Mouse (Mus musculus): ENCODE data around the gene Ddx49. TPM values are rescaled to one million over a fixed set of nuclear protein-coding genes. Genes with fewer than 3 reads are reported as not detected.

Ddx49 gene
- polyA plus RNA-seq, 1 experiment: 49.4 TPM

GRCm38 (mm10) chr8:70268311-70268710, 34.0 kb downstream of the Ddx49 start:
- WGBS: 68% methylated on average over 5 of the region's 5 CpGs

GRCm38 (mm10) chr8:70267674-70268073, 34.6 kb downstream of the Ddx49 start:
- Histone ChIP-seq H3K36me3 (ENCODE audit: control insufficient read depth, insufficient read depth, low read length) (peaks cover 12% of the 10 kb centered on the region), H3K4me3 (ENCODE audit: low read depth, low read length) (no peak overlapping the region), H3K4me1 (ENCODE audit: control insufficient read depth, insufficient read depth, insufficient read length, low read length) (no peaks in the 10 kb centered on the region), H3K27ac (ENCODE audit: insufficient read depth, low read depth, low read length) (no peak overlapping the region), H3K27me3 (ENCODE audit: control insufficient read depth, insufficient read depth, low read length) (no peaks in the 10 kb centered on the region)
- no peak for TF ChIP-seq POLR2A (IDR thresholded peaks at IDR 0.05; ENCODE audit: low read depth, low read length)
- no peak for TF ChIP-seq CTCF (IDR thresholded peaks at IDR 0.05; ENCODE audit: extremely low read depth, insufficient read length, insufficient replicate concordance, low read depth, low read length)
- 78% methylated on average over 3 of the region's 3 CpGs for WGBS

More at GRCm38 (mm10) chr8:70268311-70268710, 34.0 kb downstream of the Ddx49 start:
- Histone ChIP-seq H3K36me3 (ENCODE audit: control insufficient read depth, insufficient read depth, low read length) (peaks cover 6% of the 10 kb centered on the region; the same call in 1 of the 2 replicates), H3K27ac (ENCODE audit: insufficient read depth, low read depth, low read length) (no peak overlapping the region), H3K4me3 (ENCODE audit: low read depth, low read length) (no peak overlapping the region), H3K27me3 (ENCODE audit: control insufficient read depth, insufficient read depth, low read length) (no peaks in the 10 kb centered on the region), H3K4me1 (ENCODE audit: control insufficient read depth, insufficient read depth, insufficient read length, low read length) (peaks cover 5% of the 10 kb centered on the region; the same call in 1 of the 2 replicates)
- TF ChIP-seq CTCF (IDR thresholded peaks at IDR 0.05; ENCODE audit: extremely low read depth, insufficient read length, insufficient replicate concordance, low read depth, low read length) (no peak), POLR2A (IDR thresholded peaks at IDR 0.05; ENCODE audit: low read depth, low read length) (no peak)

GRCm38 (mm10) chr8:70259043-70259442, 43.2 kb downstream of the Ddx49 start:
- Histone ChIP-seq H3K4me3 (ENCODE audit: low read depth, low read length) (no peak overlapping the region), H3K36me3 (ENCODE audit: control insufficient read depth, insufficient read depth, low read length) (peaks cover 58% of the 10 kb centered on the region), H3K4me1 (ENCODE audit: control insufficient read depth, insufficient read depth, insufficient read length, low read length) (peaks cover 3% of the 10 kb centered on the region), H3K27ac (ENCODE audit: insufficient read depth, low read depth, low read length) (no peak overlapping the region), H3K27me3 (ENCODE audit: control insufficient read depth, insufficient read depth, low read length) (no peaks in the 10 kb centered on the region)
- WGBS: 76% methylated on average over 2 of the region's 2 CpGs
- no peak for TF ChIP-seq CTCF (IDR thresholded peaks at IDR 0.05; ENCODE audit: extremely low read depth, insufficient read length, insufficient replicate concordance, low read depth, low read length)
- no peak for TF ChIP-seq POLR2A (IDR thresholded peaks at IDR 0.05; ENCODE audit: low read depth, low read length)

GRCm38 (mm10) chr8:70258600-70258999, 43.7 kb downstream of the Ddx49 start:
- WGBS: 66% methylated on average over 5 of the region's 5 CpGs
- H3K27me3 ChIP-seq (ENCODE audit: control insufficient read depth, insufficient read depth, low read length): no peaks in the 10 kb centered on the region
- no peak for TF ChIP-seq CTCF (IDR thresholded peaks at IDR 0.05; ENCODE audit: extremely low read depth, insufficient read length, insufficient replicate concordance, low read depth, low read length)
- TF ChIP-seq POLR2A (IDR thresholded peaks at IDR 0.05; ENCODE audit: low read depth, low read length): no peak
- peaks cover 57% of the 10 kb centered on the region for H3K36me3 ChIP-seq (ENCODE audit: control insufficient read depth, insufficient read depth, low read length)
- H3K27ac ChIP-seq (ENCODE audit: insufficient read depth, low read depth, low read length): no peak overlapping the region
- H3K4me1 ChIP-seq (ENCODE audit: control insufficient read depth, insufficient read depth, insufficient read length, low read length): peaks cover 3% of the 10 kb centered on the region
- H3K4me3 ChIP-seq (ENCODE audit: low read depth, low read length): no peak overlapping the region

DNA sequence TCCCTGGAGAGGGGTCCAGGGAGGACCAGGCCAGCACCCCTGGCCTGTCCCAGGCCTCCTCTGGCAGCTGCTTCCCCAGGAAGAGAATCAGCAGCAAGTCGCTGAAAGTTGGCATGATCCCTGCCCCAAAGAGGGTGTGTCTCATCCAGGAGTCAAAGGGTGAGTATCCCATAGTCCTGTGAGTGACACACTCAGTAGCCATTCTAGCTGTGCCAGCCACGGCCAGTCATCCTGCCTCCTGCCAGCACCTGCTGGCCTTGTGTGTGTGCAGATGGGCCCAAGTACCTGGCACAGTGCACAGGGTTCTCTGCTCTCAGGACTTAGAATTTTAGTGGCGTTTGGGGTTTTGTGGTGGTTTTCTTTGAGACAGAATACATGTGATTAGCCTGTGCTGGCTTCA, 44.8 kb downstream of the Ddx49 start:
- H3K36me3 ChIP-seq (ENCODE audit: control insufficient read depth, insufficient read depth, low read length): peaks cover 59% of the 10 kb centered on the region
- TF ChIP-seq CTCF (IDR thresholded peaks at IDR 0.05; ENCODE audit: extremely low read depth, insufficient read length, insufficient replicate concordance, low read depth, low read length): no peak
- H3K4me3 ChIP-seq (ENCODE audit: low read depth, low read length): no peak overlapping the region
- no peak overlapping the region for H3K27ac ChIP-seq (ENCODE audit: insufficient read depth, low read depth, low read length)
- peaks cover 3% of the 10 kb centered on the region for H3K4me1 ChIP-seq (ENCODE audit: control insufficient read depth, insufficient read depth, insufficient read length, low read length)
- WGBS: 47% methylated on average over 3 of the region's 3 CpGs
- no peaks in the 10 kb centered on the region for H3K27me3 ChIP-seq (ENCODE audit: control insufficient read depth, insufficient read depth, low read length)

DNA sequence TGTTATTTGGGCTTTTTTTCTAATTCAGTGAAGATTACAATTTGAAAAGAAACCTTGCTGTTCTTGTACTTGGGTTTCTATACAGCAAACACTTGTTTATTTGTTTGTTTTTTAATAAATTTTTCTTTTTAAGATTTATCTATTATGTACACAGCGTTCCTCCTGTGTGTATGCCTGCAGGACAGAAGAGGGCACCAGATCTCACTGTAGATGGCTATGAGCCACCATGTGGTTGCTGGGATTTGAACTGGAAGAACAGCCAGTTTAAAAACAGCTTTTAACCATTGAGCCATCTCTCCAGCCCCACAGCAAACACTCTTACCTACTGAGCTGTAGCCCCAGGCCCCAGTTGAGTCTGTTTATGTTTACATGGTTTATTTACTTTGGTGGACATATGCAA, 47.7 kb downstream of the Ddx49 start:
- Histone ChIP-seq H3K4me1 (ENCODE audit: control insufficient read depth, insufficient read depth, insufficient read length, low read length) (peaks cover 3% of the 10 kb centered on the region), H3K27ac (ENCODE audit: insufficient read depth, low read depth, low read length) (no peak overlapping the region), H3K4me3 (ENCODE audit: low read depth, low read length) (no peak overlapping the region), H3K27me3 (ENCODE audit: control insufficient read depth, insufficient read depth, low read length) (no peaks in the 10 kb centered on the region), H3K36me3 (ENCODE audit: control insufficient read depth, insufficient read depth, low read length) (peaks cover 64% of the 10 kb centered on the region)
- WGBS: 61% methylated on average over 1 of the region's 1 CpGs
- no peak for TF ChIP-seq CTCF (IDR thresholded peaks at IDR 0.05; ENCODE audit: extremely low read depth, insufficient read length, insufficient replicate concordance, low read depth, low read length)
- no peak for TF ChIP-seq POLR2A (IDR thresholded peaks at IDR 0.05; ENCODE audit: low read depth, low read length)

GRCm38 (mm10) chr8:70247841-70248240, 54.4 kb downstream of the Ddx49 start:
- TF ChIP-seq CTCF (IDR thresholded peaks at IDR 0.05; ENCODE audit: extremely low read depth, insufficient read length, insufficient replicate concordance, low read depth, low read length) (no peak), POLR2A (IDR thresholded peaks at IDR 0.05; ENCODE audit: low read depth, low read length) (no peak)
- Histone ChIP-seq H3K36me3 (ENCODE audit: control insufficient read depth, insufficient read depth, low read length) (peaks cover 64% of the 10 kb centered on the region), H3K4me3 (ENCODE audit: low read depth, low read length) (no peak overlapping the region), H3K4me1 (ENCODE audit: control insufficient read depth, insufficient read depth, insufficient read length, low read length) (no peaks in the 10 kb centered on the region), H3K27me3 (ENCODE audit: control insufficient read depth, insufficient read depth, low read length) (no peaks in the 10 kb centered on the region), H3K27ac (ENCODE audit: insufficient read depth, low read depth, low read length) (no peak overlapping the region)
- WGBS: 96% methylated on average over 3 of the region's 3 CpGs
